Mouse (Mus musculus) liver, embryonic 11.5 days (tissue): ENCODE measurements at regions not wholly inside any gene's neighbourhood (a gene's known extent, or its start where the extent isn't known, plus 50 kb on each side); places are given as distances from the start of the nearest gene placed in this dataset.

Source experiments
- ATAC-seq: fragments of 200-750 bp; cut with Nextera tagmentation; replicated peaks from 2 replicates; pipeline ENCODE4 v1.8.0; 2017; ENCODE audit warnings: moderate number of reproducible peaks, mild to moderate bottlenecking, moderate TSS enrichment, moderate library complexity; ENCODE audit not compliant: low FRiP score
- DNase-seq: peaks from one replicate; pipeline ENCODE4 v3.0.0-alpha.2; 2017; ENCODE audit warnings: low spot score
- H3K27ac ChIP-seq: fragments of 300-500 bp; sonication (generic); 2 replicates; pipeline ENCODE4 v1.5.1; 2014; ENCODE audit warnings: mild to moderate bottlenecking, low read depth, low read length, control low read depth
- H3K27me3 ChIP-seq: fragments of 300-500 bp; sonication (generic); replicated peaks from 2 replicates; pipeline ENCODE4 v1.6.1; 2014; ENCODE audit warnings: low read length, mixed read lengths; ENCODE audit not compliant: control insufficient read depth, insufficient read depth
- H3K36me3 ChIP-seq: fragments of 300-500 bp; sonication (generic); 2 replicates; pipeline ENCODE4 v1.6.1; 2014; ENCODE audit warnings: mild to moderate bottlenecking, low read length, moderate library complexity, mixed read lengths; ENCODE audit not compliant: control insufficient read depth, insufficient read depth
- H3K4me1 ChIP-seq: fragments of 300-500 bp; sonication (generic); replicated peaks from 2 replicates; pipeline ENCODE4 v1.6.1; 2014; ENCODE audit warnings: low read length, mixed read lengths; ENCODE audit not compliant: control insufficient read depth, insufficient read depth
- H3K4me2 ChIP-seq: fragments of 300-500 bp; sonication (generic); 2 replicates; pipeline ENCODE4 v1.6.1; 2014; ENCODE audit warnings: mild to moderate bottlenecking, control low read depth, moderate library complexity
- H3K4me3 ChIP-seq: fragments of 300-500 bp; sonication (generic); 2 replicates; pipeline ENCODE4 v1.5.1; 2014; ENCODE audit warnings: low read depth, low read length, control low read depth
- H3K9ac ChIP-seq: fragments of 300-500 bp; sonication (generic); 2 replicates; pipeline ENCODE4 v1.6.1; 2014; ENCODE audit warnings: low read depth, low read length, control low read depth
- H3K9me3 ChIP-seq: fragments of 300-500 bp; sonication (generic); 2 replicates; pipeline ENCODE4 v1.6.1; 2016; ENCODE audit warnings: low read length, inconsistent platforms, mixed read lengths; ENCODE audit not compliant: control insufficient read depth
- WGBS: fragments of 180-500 bp; shearing (Covaris S2); extraction: QIAGEN DNeasy Blood & Tissue Kit; methylation state at CpG from one replicate; pipeline ENCODE4 v1.1.7; 2014; 5-methylcytosine and 5-hydroxymethylcytosine counted together

- Histone ChIP-seq H3K27me3 (no peaks in the 10 kb centered on the region), H3K36me3 (no peaks in the 10 kb centered on the region), H3K9me3 (no peaks in the 10 kb centered on the region), H3K4me1 (no peaks in the 10 kb centered on the region), H3K4me2 (no peak overlapping the region), H3K27ac (no peak overlapping the region), H3K4me3 (no peak overlapping the region), H3K9ac (no peak overlapping the region)
- no peak for DNase-seq
- 69% methylated on average over 4 of the region's 4 CpGs for WGBS
- ATAC-seq: no peak
These were observed 774.6 kb downstream of the Brinp1 start for GRCm38 (mm10) chr4:68179551-68179950.

DNA sequence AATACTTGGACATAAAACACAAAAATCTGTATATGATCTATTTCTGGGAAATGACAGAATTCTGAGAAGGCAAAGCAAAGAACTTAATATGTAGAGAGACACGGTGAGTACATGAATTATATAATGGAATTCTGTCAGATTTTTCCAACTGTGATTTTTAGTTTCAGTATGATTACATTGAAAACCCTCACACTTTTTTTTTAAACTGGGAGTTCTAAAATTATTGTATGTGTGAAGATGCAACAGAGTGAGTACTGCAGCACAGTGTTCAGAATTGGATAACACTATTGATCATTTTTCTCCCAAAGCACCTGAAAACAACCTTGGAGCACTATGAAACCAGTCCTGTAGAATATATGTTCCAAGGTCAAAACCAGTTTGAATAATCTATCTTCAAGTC lies 797.7 kb downstream of the Brinp1 start:
- DNase-seq: no peak

DNA sequence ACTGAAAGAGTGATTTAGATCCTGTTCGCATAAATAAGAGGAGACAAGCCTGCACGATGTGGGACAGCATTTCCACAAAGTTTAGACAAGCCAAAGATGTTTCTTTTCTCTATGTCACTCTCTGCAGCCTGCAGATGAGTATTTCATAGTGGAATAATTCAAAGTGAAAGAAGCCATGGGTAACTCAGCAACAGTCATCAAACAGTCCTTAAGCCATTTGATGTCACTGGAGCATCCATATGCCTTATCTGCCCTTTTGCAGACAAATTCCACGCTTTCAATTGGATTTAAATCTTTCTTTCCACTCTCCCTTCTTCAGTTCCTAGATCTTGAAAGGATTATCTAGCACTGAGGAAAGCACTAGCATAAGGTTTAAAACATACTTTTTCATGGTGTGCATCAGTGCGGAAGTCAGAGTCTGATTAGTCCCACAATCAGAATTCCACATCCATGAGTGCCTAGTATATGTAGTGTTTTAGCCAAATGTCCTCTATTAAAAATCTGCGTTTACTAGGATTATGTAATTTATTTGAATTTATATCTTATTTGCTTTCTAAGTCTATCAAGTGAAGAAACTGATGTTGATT lies 805.6 kb downstream of the Brinp1 start:
- Histone ChIP-seq H3K4me3 (no peak overlapping the region), H3K9ac (no peak overlapping the region), H3K9me3 (no peaks in the 10 kb centered on the region), H3K27me3 (no peaks in the 10 kb centered on the region), H3K4me1 (no peaks in the 10 kb centered on the region), H3K36me3 (no peaks in the 10 kb centered on the region), H3K4me2 (no peak overlapping the region), H3K27ac (no peak overlapping the region)
- no peak for ATAC-seq
- WGBS: 78% methylated on average over 5 of the region's 5 CpGs
- no peak for DNase-seq

More for the DNA sequence above, 797.7 kb downstream of the Brinp1 start:
- Histone ChIP-seq H3K4me2 (no peak overlapping the region), H3K36me3 (no peaks in the 10 kb centered on the region), H3K27ac (no peak overlapping the region), H3K4me1 (no peaks in the 10 kb centered on the region), H3K27me3 (no peaks in the 10 kb centered on the region), H3K4me3 (no peak overlapping the region), H3K9ac (no peak overlapping the region), H3K9me3 (no peaks in the 10 kb centered on the region)
- no peak for ATAC-seq
- 79% methylated on average over 1 of the region's 1 CpGs for WGBS

GRCm38 (mm10) chr4:68128124-68128523 lies 826.1 kb downstream of the Brinp1 start:
- Histone ChIP-seq H3K9ac (no peak overlapping the region), H3K4me2 (no peak overlapping the region), H3K4me1 (no peaks in the 10 kb centered on the region), H3K9me3 (no peaks in the 10 kb centered on the region), H3K36me3 (no peaks in the 10 kb centered on the region), H3K27me3 (no peaks in the 10 kb centered on the region), H3K4me3 (no peak overlapping the region), H3K27ac (no peak overlapping the region)
- 54% methylated on average over 4 of the region's 4 CpGs for WGBS
- no peak for ATAC-seq
- no peak for DNase-seq

DNA sequence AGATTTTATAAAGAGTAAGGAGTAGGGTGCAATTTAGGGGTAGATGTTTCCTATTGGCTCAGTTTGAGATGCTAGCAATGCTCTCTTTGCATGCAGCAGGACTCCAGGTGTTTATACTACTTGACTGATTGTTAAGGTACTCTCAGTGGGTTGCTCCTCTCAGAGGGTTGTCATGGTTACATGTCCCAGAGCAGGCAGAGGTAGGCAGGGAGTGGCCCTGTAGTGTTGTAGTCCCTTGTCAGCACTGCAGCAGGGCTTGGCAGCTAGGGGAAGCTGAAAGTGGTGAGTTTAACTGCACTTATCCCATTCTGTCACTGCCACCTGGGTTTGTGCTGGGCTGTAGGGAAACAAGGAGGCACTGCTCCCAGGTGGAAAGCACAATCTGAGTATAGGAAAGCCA lies 839.7 kb downstream of the Brinp1 start:
- Histone ChIP-seq H3K27ac (no peak overlapping the region), H3K4me2 (no peak overlapping the region), H3K4me1 (no peaks in the 10 kb centered on the region), H3K4me3 (no peak overlapping the region), H3K9me3 (peaks cover 4% of the 10 kb centered on the region; the same call in 1 of the 2 replicates), H3K36me3 (no peaks in the 10 kb centered on the region), H3K27me3 (no peaks in the 10 kb centered on the region), H3K9ac (no peak overlapping the region)
- DNase-seq: no peak
- ATAC-seq: no peak

- H3K36me3 ChIP-seq: no peaks in the 10 kb centered on the region
- H3K4me1 ChIP-seq: no peaks in the 10 kb centered on the region
- no peak for ATAC-seq
- WGBS: 88% methylated on average over 3 of the region's 3 CpGs
- no peak overlapping the region for H3K9ac ChIP-seq
- H3K4me2 ChIP-seq: no peak overlapping the region
- H3K27me3 ChIP-seq: no peaks in the 10 kb centered on the region
- H3K9me3 ChIP-seq: no peaks in the 10 kb centered on the region
- DNase-seq: no peak
- H3K27ac ChIP-seq: no peak overlapping the region
- no peak overlapping the region for H3K4me3 ChIP-seq
These were observed 868.9 kb downstream of the Brinp1 start for GRCm38 (mm10) chr4:68085255-68085654.

- DNase-seq (no peak), ATAC-seq (no peak)
These were observed 897.2 kb downstream of the Brinp1 start for GRCm38 (mm10) chr4:68056813-68057578.

DNA sequence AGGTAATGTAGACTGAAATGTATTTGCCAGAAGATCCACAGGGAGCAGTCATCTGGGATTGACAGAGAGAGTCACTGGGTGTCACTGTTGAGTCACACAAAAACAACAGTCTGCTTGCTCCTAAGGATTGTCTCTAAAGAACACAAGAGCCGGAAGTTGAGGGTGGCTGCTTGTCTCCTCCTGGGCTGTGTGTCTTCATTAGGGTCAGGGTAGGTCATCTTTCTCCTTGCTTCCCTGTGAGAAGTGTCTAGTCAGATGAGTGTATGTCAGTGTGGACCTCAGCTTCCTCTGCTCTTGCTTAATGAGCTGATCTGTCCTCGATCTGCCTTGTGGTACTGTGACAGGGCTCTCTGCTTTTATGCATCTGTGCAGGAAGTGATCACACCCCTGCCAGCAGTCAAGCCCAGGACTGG lies 931.3 kb downstream of the Brinp1 start:
- 6% methylated on average over 2 of the region's 2 CpGs for WGBS

More at GRCm38 (mm10) chr4:68056813-68057578, 897.2 kb downstream of the Brinp1 start:
- Histone ChIP-seq H3K27ac (no peak overlapping the region), H3K4me2 (no peak overlapping the region), H3K27me3 (no peaks in the 10 kb centered on the region), H3K9me3 (no peaks in the 10 kb centered on the region), H3K4me3 (no peak overlapping the region), H3K9ac (no peak overlapping the region), H3K4me1 (no peaks in the 10 kb centered on the region), H3K36me3 (no peaks in the 10 kb centered on the region)
- WGBS: 63% methylated on average over 4 of the region's 4 CpGs

DNA sequence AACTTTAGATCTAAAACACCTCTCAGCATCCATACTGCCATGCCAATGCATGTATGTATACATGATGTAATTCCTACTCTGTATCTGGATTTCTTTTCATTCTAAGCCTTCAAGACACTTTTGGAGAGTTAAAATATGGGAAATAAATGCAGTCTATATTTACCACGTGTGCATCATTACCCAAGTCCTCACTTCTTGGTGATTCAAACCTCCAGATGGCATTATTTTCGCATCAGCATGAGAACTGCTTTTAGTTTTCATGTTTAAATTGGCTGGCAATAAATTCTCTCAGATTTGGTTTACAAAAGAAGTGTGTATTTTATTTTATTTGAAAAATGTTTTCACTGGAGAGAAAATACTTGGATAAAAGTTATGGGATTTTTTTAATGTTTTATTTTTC lies 942.8 kb downstream of the Brinp1 start:
- H3K4me2 ChIP-seq: no peak overlapping the region
- no peak for ATAC-seq
- WGBS: 58% methylated on average over 2 of the region's 2 CpGs

More for the DNA sequence above, 931.3 kb downstream of the Brinp1 start:
- DNase-seq: peak; percentile 31
- no peak overlapping the region for H3K9ac ChIP-seq
- no peak overlapping the region for H3K4me3 ChIP-seq
- H3K27me3 ChIP-seq: no peaks in the 10 kb centered on the region
- ATAC-seq: peak; percentile 57
- no peaks in the 10 kb centered on the region for H3K4me1 ChIP-seq
- no peaks in the 10 kb centered on the region for H3K9me3 ChIP-seq
- no peak overlapping the region for H3K27ac ChIP-seq
- no peak overlapping the region for H3K4me2 ChIP-seq
- no peaks in the 10 kb centered on the region for H3K36me3 ChIP-seq

More for the DNA sequence above, 942.8 kb downstream of the Brinp1 start:
- no peak overlapping the region for H3K9ac ChIP-seq
- no peak overlapping the region for H3K4me3 ChIP-seq
- H3K36me3 ChIP-seq: no peaks in the 10 kb centered on the region
- no peak for DNase-seq
- H3K9me3 ChIP-seq: no peaks in the 10 kb centered on the region
- no peaks in the 10 kb centered on the region for H3K27me3 ChIP-seq
- H3K27ac ChIP-seq: no peak overlapping the region
- no peaks in the 10 kb centered on the region for H3K4me1 ChIP-seq
